Mouse (Mus musculus) adrenal gland (tissue): ENCODE data around the gene Atf1.

ENCODE experiments used
- intact Hi-C: fragments of 180-260 bp; cut with DNase I; formaldehyde crosslinking; loops from one replicate; pipeline ENCODE4 v1.15.1; 2025

The Atf1 gene

DNA sequence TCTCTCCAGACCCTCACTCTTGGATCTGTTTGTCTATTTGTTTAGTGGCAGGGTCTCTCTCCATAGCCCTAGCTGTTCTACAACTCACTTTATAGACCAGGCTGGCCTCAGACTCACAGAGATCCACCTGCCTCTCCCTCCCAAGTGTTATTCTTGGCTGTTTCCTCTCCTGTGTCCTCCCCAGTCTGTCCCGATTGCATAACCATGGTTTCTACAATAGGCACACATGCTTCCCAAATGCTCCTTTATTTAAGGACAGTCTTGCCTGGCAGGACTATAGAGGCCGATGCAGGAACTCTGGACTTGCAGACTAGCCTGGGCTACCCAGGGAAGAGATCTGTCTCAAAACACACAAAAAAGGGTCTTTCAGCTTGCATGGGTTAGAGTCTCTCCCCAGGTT is 14.3 kb upstream of the Atf1 start:
- intact Hi-C loops = no loop called here

DNA sequence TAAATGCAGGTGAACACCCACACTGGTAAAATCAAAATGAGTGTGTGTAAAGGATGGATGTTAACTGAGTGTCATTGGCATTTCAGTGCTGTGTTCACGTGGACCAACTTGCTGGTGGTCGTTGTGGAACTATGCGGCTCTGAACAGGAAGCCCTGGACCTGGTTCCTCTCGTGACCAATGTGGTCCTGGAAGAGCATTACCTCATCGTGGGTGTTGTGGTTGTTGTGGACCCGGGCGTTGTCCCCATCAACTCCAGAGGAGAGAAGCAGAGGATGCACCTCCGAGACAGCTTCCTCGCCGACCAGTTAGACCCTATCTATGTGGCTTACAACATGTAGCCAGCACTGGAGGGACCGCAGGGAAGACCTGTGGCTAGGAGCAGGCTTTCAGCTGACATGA is 12.5 kb upstream of the Atf1 start:
- intact Hi-C loops = no loop called here

DNA sequence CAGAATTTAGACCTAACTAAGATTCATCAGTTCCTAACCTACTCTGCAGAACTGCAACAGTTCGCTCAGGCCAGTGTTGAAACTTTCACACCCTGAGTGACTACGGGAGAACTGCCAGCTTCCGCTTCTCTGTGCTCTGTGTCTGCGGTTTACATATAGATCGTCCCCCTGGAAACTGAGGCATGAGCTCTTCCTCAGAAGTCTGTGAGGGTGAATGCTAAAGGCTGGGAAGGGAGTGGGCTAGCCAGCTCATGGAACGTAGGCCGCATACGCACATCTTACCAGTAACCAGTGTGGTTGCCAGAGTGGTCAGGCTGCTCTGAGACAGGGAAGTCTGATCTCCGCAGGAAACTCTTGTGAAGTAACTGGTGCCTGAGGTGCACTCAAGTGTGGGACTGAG is 11.4 kb upstream of the Atf1 start:
- intact Hi-C loops = no loop called here

DNA sequence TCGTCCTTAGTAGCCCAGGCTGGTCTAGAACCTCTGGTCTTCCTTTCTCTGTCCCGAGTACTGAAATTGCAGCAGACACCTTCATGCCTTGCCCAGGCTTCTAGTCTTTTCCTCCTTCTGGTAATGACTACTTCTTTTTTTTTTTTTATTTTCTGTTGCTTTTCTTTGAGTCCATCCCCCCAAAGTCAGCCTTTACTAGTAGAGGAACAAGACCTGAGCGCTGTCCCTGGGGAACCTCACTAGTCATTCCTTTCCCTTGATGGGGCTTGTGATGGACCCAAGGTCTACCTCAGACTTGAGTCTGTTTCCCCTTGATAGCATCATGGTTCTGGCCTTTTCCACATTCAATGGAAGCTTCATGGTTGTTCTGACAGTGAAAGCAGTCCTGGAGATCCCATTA is 9.6 kb upstream of the Atf1 start:
- intact Hi-C loops = no loop called here

DNA sequence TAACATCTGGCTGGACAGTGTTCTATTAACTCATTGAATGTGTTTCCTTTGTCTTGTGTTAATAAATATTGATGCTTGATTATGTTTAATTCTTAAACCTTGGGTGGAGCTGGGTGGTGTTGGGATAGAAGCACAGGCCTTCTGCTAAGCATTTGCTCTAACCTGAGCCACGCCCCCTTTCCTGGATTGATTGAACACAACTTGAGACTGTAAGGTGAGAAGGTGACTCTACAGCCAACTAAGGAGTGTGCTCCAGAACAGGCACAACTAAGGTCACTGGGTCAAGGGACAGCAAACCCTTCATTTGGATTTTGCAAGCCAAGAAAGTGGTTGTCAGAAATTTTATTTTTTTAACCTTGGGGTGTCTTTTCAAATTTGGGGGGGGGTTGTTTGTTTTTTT is 8.2 kb upstream of the Atf1 start:
- intact Hi-C loops = no loop called here

DNA sequence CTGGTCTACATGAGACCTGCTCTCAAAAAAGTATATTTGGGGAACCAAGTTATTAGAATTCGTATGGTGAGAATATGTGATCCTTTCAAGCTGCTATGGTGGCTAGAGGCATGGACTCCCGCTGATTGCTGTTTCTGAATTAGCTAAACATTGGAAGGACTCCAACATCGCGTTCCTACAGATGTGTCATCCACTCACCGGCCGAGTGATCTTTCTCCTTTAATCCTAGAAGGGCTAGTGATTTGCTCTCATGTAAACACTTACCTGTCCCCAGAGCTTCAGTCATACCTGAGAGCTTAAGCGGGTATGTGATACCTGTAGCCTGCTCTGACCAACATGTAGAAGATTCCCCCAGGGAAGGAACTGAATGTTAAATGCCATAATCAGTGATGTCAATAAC is 6.7 kb upstream of the Atf1 start:
- intact Hi-C loops = no loop called here

DNA sequence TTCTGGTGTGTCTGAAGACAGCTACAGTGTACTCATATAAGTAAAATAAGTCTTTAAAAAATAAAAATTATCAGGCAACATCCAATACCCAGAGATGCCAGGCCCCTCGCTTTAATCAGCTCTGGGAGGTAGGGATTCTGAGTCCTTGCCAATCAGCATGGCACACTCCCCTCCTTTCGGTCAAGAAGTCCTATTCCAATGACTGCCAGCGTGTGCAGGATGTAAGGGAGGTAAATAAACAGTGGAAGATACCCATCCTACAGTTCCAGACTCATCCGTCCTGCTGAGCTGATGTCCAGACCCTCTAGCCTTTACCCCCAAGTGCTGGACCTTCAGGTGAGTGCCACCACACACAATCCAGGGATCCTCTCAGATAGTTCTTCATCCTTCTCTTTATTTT is 2.2 kb upstream of the Atf1 start:
- intact Hi-C loops = no loop called here

DNA sequence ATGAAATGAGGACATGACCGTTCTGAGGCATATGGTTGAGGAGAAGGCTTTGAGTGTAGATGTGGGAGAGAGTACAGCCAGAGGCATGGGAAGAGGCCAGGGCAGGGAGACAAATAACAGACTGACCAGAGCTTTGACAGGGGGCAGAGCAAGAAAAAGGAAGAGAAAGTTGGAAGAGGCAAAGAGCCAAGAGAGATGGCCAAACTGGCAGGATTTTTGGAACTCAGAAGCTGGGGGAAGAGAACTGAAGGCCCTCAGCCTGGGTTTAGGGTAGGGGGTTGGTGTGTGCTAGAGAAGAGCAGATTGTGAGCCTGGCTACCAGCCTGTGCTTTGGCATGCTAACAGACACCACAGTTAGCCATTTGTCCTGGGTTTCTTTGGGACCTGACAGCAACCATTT is 1.7 kb upstream of the Atf1 start:
- intact Hi-C loops = no loop called here

DNA sequence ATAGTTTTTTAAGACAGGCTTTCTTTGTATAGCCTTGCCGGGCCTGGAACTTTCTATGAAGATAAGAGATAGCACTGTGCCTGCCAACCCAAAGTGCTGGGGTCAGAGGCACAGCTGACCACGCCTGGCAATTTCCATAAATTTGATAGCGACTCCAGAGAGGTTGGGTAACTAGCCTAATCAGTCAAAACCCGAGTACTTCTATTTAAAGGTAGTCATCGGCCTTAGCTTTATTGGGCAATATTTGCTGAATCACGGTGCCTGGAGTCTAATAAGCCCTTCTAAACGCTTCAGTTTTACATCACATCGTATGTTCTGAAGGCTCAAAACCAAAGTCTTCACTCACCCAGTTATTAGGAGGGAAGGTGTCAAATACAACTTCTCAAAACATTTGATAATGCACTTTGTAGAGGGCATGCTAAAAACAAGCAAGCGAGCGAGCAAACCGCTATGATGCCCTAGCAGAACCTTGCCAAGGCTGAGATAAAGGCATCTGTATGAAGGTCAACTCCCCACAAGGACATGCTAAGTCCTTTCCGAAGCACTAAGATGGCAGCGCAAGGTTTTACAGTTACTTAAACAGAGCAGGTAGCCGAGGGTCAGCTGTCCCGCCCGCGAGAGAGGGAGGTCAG is 472 bp upstream of the Atf1 start:
- intact Hi-C loops = no loop called here

DNA sequence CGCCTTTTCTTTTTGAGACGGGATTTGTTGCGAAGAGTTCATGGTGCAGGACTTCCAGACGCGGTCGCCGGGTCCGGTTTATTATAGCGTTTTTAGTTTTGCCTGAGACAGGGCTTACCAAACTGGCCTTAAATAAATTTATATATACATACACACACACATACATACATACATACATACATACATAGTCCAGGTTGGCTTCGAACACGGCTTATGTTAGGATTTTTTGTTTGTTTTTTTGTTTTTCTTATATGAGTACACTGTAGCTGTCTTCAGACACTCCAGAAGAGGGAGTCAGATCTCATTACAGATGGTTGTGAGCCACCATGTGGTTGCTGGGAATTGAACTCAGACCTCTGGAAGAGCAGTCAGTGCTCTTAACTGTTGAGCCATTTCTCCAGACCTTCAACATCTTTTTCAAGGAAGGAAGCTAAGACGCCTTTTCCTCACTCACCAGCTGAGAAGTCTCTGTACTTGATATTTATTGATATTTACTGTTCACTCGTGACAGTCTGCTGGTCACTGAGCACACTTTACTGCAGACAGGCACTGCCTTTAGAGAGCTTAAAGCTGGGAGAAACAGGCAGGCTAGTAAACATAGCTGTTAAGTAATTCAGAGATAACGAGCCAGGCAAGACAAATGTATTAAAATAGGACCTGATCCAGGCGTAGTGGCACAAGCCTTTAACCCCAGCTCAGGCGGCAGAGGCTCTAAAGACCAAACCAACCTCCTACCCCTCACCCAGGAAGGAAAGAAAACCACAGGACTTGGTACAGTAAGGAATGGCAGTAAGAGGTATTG is 1.1 kb downstream of the Atf1 start:
- intact Hi-C loops = no loop called here

DNA sequence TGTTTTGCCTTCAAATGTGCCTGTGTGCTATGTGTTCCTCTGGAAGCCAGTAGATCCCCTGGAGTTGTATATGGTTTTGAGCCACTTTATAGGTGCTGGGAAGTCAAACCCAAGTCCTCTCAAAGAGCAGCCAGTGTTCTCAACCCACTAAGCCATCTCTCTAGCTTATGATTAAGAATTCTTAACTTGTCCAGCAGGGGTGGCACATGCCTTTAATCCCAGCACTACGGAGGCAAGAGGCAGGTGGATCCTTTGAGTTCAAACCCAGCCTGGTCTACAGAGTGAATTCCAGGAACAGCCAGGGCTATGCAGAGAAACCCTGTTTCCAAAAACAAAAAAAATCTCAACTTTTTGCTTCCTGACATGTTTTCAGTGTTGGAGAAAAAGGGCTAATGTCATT is 3.0 kb downstream of the Atf1 start:
- intact Hi-C loops = no loop called here

DNA sequence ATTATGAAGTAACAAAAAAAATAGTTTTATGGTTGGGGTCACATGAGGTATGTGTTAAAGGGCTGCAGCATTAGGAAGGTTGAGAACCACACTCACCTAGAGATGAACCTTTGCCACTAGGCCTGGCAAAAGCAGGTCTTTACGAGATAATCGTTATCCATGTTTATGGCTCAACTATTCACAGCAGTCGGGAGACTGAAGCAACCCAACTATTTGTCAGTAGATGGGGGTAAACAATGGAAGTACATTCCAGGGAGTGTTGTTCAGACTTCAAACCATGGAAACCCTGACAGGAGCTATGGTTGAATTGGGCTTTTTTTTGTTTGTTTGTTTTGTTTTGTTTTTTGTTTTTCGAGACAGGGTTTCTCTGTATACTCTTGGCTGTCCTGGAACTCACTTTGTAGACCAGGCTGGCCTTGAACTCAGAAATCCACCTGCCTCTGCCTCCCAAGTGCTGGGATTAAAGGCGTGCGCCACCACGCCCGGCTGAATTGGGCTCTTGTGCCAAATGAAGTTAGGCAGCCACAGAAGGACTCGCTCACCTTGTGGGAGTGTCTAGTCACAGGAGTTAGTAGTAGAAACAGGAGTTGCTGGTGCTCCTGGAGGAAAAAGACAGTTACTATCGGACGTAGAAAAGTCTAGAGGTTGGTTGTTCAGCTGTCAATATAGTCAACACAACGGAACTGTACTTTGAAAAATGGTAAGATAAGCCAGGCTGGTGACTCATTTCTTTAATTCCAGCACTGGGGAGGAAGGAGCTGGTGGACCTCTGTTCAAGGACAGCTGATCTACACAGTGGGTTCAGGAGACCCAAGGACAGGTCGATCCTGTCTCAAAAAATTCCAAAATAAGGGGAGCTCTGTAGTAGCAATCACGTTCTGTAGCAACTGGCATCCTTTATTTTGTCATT is 4.3 kb downstream of the Atf1 start:
- intact Hi-C loops = no loop called here

DNA sequence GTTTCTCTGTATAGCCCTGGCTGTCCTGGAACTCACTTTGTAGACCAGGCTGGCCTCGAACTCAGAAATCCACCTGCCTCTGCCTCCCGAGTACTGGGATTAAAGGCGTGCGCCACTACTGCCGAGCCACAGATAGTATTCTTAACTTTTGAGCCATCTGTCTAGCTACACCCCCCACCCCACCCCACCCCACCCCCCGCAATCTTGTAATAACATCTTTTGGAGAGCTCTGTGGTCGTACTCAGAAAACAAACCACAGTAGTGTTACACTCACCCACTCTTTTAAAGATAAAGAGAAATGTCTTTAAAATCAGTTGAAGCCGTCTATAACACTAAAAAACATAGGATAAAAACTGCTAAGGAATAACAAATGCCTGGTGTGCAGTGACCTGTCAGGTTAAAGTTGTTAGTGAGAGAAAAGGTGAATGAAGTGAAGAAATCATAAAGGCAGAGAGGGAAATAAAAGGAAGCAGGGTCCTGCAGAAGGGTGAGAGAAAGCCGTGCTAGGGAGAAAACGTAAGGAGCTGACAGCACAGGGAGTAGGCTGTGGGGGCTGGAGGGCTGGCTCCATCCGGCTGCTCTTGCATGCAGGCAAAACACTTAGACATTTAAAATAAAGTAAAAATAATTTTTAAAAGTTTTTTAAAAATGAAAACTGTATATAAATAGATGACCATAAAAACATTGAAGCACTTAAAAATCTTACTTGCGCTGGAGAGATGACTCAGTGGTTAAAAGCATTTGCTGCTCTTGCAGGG is 7.8 kb downstream of the Atf1 start:
- intact Hi-C loops = no loop called here

DNA sequence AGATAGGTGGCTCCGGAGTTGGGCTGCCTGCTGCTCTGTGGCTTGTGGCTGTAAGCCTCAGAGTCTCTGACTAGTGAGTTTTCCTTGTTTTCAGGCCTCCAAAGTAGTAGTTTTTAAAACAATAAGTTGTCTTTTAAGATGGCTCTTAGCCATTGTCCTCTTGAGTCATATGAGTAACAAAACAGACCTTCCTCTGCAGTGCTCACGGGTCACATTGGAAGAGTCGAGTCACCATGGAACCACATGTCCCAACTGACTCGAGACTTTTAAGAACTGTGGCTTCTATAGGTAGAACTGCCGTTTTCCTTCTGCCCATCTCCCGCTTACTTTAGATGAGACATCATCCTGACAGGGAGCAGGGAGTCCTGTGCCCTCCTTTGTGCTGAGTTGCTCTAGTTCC is 9.3 kb downstream of the Atf1 start:
- intact Hi-C loops = no loop called here

DNA sequence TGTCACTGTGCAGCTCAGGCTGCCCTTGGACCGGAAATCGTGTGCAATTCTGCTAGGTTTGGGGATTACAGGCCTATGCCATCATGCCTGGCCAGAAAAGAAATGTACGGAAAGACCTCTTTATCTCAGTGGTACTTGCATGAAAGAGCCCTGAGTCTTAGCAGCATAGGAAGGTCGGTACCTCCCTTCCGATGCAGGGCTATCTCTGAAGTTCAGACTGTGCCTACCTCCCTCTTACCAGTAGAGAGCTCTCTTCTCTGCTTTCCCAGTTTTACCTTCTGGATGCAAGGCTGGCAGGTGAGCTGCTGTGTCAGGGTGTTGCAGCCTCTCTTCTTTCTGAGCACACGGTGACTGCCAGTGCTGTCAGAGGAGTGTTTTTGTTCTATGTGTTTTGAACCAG is 14.2 kb downstream of the Atf1 start:
- intact Hi-C loops = no loop called here

DNA sequence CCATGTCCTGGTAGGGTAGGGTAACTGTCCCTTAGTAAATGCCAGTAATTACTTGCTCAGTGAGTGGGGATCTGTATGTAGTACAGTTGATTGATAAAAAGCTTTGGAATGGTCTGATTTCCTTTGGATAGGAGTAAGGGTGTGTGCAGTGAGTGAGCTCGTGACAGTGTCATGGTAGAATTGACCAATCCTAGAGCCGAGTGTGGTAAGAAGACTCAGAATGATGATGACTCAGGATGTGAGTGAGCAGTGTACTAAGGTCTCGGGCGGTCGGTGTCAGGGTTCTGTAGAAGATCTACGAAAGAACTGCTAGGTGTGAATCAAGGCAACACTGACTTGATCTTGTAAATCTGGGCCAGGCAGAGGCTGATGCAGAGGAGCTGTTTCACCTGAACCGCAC is 18.3 kb downstream of the Atf1 start:
- intact Hi-C loops = no loop called here

DNA sequence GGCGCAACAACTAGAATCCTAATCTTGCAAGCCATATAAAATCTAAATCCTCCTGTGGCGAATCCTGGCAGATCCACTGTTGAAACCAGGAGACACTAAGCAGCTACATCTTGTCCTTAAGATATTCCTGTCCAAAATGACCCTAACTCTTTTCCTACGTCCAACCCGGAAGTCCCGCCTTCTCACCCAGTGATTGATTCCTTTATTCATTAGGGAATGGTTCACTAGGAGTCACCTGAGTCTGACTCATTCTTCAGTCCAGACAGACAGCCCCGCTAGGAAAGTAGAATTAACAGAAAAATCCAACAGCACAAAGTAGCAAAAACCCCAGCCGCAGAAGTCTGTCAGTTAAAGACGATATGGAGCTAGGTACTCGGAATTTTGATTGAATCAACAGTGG is 19.7 kb downstream of the Atf1 start:
- intact Hi-C loops = no loop called here

DNA sequence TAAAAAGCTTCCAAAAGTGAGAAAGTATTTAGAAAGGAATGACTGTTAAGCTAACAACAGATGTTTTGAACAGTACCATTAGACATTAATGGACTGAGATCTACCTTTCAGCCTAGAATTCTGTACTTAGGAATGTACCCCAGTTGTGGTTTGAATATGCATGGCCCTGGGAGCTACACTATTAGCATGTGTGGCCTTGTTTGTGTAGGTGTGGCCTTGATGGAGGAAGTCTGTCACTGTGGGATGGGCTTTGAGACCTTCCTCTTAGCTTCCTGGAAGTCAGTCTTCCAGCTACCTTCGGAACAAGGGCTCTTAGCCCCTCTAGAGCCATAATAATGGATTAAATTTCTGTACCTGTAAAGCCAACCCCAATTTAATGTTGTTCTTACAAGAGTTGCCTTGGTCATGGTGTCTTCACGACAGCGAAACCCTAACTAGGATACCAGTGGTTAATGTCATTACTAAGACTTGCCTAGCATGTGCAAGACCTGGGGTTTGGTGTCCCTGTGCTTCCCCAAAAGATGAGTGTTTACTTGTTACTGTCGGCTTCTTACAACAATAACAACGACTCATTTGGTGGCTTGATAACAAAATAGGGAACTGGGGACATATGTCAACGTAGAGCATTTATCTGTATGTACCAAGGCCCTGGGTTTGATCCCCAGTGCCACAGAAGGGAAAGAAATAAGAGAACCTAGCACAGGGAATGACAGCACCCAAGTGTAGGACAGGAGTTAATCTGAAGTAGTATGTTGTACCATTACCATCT is 21.2 kb downstream of the Atf1 start:
- intact Hi-C loops = no loop called here

DNA sequence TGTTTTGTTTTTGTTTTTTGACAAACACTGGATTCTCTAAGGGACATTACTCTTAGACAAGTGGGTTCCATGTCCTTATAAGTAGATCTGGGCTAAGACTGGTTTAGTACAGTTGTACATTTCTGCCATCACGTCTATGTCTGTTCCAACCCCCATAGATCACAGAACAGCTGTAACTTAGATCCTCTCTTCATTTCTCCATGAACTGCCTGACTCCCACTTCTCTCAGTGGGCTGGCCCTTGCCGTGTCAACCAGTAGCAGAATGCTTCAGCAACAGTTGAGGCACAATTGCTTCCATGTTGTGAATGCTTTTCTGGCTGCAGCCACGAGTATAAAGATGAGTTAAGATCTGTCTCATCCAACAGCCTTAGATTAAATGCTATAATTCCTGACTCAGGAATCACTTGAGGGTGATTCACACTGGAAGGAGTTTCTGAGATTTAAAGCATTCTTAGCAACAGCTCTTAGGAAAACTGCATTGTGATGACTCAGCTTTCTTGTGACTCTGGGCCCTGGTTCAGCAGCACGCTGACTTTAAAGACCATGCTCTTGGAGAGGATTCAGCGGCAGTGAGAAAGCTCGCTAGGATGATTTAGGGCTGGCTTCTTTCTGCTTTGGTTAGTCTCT is 23.6 kb downstream of the Atf1 start:
- intact Hi-C loops = no loop called here

DNA sequence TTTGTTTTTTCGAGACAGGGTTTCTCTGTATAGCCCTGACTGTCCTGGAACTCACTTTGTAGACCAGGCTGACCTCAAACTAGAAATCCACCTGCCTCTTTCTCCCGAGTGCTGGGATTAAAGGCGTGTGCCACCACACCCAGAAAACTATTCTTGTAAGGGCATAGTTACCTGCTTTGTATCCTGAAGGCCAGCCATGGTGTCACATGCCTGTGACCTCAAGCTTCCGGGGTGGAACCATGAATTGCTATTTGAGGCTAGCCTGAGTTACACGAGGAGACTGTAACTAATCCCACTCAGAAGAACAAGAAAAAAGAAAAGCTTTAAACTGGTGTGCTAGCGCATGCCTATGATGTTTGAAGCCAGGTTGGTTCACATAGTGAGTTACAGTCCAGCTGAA is 28.8 kb downstream of the Atf1 start:
- intact Hi-C loops = no loop called here
